Mouse (Mus musculus) olfactory bulb, adult 2 months (tissue): ENCODE measurements around the gene Caprin2.

Experiments
- CTCF ChIP-seq: fragments of 200-500 bp; IDR thresholded peaks from 2 replicates; pipeline ENCODE4 v1.5.1; 2012; ENCODE audit warnings: low read depth, mild to moderate bottlenecking, low read length, moderate library complexity; ENCODE audit not compliant: insufficient read depth
- POLR2A ChIP-seq: fragments of 200-500 bp; IDR thresholded peaks from 2 replicates; pipeline ENCODE4 v1.6.1; 2012; ENCODE audit warnings: mild to moderate bottlenecking, low read depth, low read length, moderate library complexity; ENCODE audit not compliant: insufficient read depth

DNA sequence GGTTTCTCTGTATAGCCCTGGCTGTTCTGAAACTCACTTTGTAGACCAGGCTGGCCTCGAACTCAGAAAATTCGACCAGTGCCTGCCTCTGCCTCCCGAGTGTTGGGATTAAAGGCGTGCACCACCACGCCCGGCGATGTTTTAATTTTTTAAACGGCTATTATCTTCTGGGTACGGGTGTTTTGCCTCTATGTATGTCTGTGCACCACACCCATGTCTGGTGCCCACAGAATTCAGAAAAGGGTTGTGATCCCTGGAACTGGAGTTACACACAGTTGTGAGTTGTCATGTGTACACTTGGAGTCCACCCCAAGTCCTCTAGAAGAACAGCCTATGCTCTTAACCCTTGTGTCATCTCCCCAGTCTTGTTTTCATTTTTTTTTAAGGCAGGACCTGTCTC, 10.9 kb upstream of the Caprin2 start:
- no peak for TF ChIP-seq CTCF
- TF ChIP-seq POLR2A = no peak
